Mouse (Mus musculus) frontal cortex, postnatal 10 days (tissue): Measurements from ENCODE around the gene Spa17.

Source experiments
- DNase-seq, 2 experiments: peaks; one replicate each; pipeline ENCODE4 v3.0.0; 2022; ENCODE audit warnings: low spot score in 2 of 2, mixed read lengths in 1 of 2

Gene Spa17

DNA sequence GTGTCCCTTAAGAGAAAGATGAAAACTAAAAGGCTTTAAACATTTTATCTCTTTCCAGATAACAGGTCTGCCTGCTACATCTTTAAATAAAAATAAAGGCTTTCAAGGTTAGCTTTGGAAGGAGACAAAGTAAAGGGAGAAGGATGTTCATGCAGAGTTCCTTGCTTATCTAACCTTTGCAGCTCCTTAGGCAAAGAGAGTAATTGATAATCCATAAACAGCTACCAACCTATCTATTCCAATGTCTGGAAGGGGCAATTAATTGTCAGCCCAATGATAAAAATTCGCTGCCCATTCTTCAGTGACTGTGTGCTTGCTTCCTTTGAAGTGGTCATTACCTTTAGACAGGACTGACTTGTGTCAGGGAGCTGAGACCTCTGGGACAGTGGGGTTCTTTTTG, 49.7 kb downstream of the Spa17 start:
- DNase-seq = no peak

DNA sequence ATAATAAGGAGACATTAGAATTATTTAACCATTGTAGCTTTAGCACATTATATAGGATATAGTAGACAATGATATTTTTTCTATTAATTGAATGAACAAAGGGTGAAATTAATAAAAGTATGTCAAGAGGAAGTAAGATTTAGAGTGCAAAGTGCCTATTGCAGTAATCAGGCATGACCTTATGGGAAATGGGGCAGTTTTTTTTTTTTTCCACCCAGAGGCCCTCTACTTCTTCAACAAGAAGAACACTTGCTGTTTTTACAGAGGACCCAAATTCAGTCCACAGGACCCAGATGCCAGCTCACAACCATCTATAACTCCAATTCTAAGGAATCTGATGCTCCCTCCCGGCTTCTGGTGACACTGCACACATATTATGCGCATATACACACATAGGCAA, 52.9 kb downstream of the Spa17 start:
- no peak for DNase-seq

DNA sequence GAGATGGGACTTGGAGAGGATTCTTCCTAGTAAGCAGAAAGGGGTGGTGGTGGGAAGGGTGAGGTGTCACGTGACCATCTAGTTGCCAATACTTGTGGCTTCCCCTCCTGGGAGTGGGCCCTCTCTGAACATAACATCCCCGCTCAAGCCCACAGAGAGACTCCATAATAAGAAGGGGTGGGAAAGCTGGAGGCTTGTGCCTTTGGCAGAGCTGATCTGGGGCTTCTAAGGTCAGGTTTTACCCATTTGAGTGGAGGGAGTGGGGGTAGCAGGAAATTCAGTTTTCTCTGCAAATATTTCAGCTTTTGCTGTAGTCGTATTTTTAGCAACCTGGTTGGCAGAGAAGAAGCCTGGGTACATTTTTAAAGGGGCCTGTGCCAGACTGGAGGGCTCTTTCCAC, 57.2 kb downstream of the Spa17 start:
- DNase-seq = no peak

DNA sequence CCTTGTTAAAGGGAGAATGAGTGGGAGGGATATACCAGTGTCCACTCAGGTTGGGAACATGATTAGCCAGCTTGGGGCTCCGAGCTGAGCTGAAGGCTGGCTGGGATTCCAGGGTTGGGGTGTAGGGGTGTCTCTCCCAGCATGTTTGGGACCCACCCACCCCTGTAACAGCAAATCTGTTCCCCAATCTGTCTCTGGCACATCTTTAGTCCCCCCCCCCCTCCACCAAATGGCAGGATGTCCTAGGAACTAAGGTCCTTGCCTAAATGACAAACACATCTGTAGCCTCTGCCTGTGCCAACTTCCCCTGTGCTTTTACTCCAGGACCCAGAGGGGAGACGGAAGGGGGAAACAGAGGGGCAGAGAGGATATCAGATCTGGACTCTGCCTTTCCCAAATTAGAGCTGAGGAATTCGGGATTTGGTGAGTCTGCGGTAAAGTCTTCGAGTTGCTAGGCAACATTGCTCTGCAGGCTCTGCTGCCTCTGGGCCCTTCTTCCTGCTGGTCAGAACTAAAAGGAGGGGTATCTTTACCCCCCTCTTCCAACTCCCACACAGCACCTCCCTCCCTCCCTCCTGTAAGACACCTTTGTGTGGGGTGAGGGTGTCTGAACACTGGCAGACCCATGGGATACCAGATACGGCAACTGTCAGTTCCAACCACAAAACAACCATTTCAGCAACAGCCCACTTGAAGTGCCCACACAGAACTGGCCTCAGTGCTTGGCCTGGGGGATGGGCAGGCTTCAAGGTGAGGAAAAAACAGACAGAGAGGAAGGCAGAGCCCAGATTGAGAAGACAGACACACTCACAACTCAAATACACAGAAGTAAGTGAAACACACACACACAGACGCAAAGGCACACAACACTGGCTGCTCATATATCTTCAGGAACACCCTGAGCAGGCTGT, 58.4 kb downstream of the Spa17 start, which contains the start of gene Siae:
Siae (plus strand) TSS at position 861 of the 911 bp plus-strand sequence.
- no peak for DNase-seq

DNA sequence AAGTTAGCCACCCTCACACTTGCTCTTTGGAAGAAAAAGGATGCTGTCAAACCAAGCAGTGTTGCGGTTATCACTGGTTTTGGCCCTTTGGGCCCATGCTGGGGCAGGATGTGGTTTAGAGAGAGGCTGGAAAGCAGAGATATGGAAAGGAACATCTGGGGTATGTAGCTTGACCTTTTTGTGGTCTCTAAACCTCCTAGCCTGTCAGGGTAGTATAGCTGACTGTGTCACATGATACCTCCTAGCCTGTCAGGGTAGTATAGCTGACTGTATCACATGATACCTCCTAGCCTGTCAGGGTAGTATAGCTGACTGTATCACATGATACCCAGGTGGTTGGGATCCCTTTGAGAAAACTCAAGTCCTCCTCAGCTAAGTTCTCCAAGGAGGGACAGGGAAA, 59.2 kb downstream of the Spa17 start:
- no peak for DNase-seq
